Mouse (Mus musculus) G1E (cell line): Measurements from ENCODE around the gene Tnnc1.

Experiments
- CTCF ChIP-seq: IDR thresholded peaks from 2 replicates; pipeline ENCODE4 v1.5.1; 2012; ENCODE audit warnings: low read depth, low read length, inconsistent platforms, mixed read lengths
- GATA1 ChIP-seq: IDR thresholded peaks from 2 replicates; pipeline ENCODE4 v1.6.1; 2012; ENCODE audit warnings: borderline replicate concordance, low read length, inconsistent platforms, mixed read lengths
- GATA2 ChIP-seq: IDR thresholded peaks from 2 replicates; pipeline ENCODE4 v1.6.1; 2012; ENCODE audit warnings: low read depth, low read length, inconsistent platforms, borderline replicate concordance
- POLR2AphosphoS5 ChIP-seq: IDR thresholded peaks from 2 replicates; pipeline ENCODE4 v1.6.1; 2012; ENCODE audit warnings: low read depth, low read length, inconsistent platforms; ENCODE audit not compliant: insufficient replicate concordance
- TAL1 ChIP-seq: conservative IDR thresholded peaks from 2 replicates; pipeline ENCODE4 v1.6.1; 2012; ENCODE audit warnings: low read depth, low read length, inconsistent platforms, mixed read lengths

DNA sequence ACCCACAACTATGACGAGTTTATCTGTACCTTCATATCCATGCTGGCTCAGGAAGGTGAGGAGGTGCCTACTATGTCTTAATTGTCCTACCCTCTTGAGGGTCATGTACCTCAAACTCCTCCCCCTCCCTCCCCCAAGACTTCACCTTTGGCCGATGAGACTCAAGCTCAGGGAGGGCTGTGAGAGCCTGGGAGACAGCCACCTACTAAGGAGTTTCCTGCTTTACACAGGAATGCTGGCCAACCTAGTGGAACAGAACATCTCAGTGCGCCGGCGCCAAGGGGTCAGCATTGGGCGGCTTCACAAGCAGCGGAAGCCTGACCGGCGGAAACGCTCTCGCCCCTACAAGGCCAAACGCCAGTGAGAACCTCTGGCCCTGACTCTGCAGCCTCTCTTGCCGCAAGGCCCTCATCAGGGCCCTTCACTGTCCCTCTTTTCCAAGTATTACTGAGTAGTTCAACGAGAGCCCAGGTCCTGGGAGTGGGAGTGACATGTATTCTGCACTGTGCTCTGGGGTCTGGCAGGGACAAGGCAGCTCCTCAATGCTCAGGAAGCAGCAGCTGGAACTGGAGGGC, 50.5 kb downstream of the Tnnc1 start:
- TF ChIP-seq CTCF (no peak), GATA1 (no peak), TAL1 (no peak), POLR2AphosphoS5 (no peak), GATA2 (no peak)
